In genomic region chr5:111227850-111228249, GRCm38 (mm10) we compare ENCODE assay signal across 8 mouse cellular contexts.
DNase-seq lines count a peak whose midpoint lies in the region; ATAC-seq and TF ChIP-seq lines count a peak whose summit lies in the region.

No protein-coding gene starts in this region.

- no peaks in the 10 kb centered on the region for H3K27me3 ChIP-seq in kidney, embryonic 16.5 days (ENCODE audit: insufficient read depth, low read length)
- no peaks in the 10 kb centered on the region for H3K27me3 ChIP-seq in thymus, adult 2 months (ENCODE audit: control insufficient read depth, insufficient read depth, low read length)

- no peak overlapping the region for H3K4me3 ChIP-seq in kidney, embryonic 16.5 days (ENCODE audit: low read length)
- H3K4me3 ChIP-seq in thymus, adult 2 months (ENCODE audit: control insufficient read depth, insufficient read depth, low read length): no peak overlapping the region

- H3K27ac ChIP-seq in kidney, embryonic 16.5 days (ENCODE audit: low read length): peak overlapping the region; percentile 95
- H3K27ac ChIP-seq in thymus, adult 2 months (ENCODE audit: control insufficient read depth, insufficient read depth, low read length): no peak overlapping the region

- 9% methylated on average over 5 of the region's 5 CpGs for WGBS in kidney, embryonic 16.5 days
- WGBS in thymus, adult 2 months: 97% methylated on average over 5 of the region's 5 CpGs

- H3K4me2 ChIP-seq in kidney, embryonic 16.5 days (replicated peaks; ENCODE audit: low read depth, low read length): peak overlapping the region; percentile 38

- no peak for TF ChIP-seq CTCF in thymus, adult 2 months (IDR thresholded peaks at IDR 0.05; ENCODE audit: borderline replicate concordance, control insufficient read depth, extremely low read depth, insufficient read depth, low read length, poor library complexity)

- H3K9ac ChIP-seq in kidney, embryonic 16.5 days (replicated peaks; ENCODE audit: low read length): peak overlapping the region; percentile 37

- ATAC-seq in kidney, embryonic 16.5 days (ENCODE audit: low FRiP score, low TSS enrichment): peak; percentile 46; the same call in 1 of the 2 replicates

- DNase-seq in embryo, embryonic 10 days (ENCODE audit: low spot score): peak; percentile 59
- no peak for DNase-seq in embryo, embryonic 9.5 days (ENCODE audit: extremely low spot score)
- DNase-seq in heart, adult 8-10 months (ENCODE audit: low spot score): peak; percentile 50
- DNase-seq in lung, postnatal 4 days: peak; percentile 58 to 74
- DNase-seq in right cerebral cortex, postnatal 25 days: no peak
- no peak for DNase-seq in thymus, adult 2 months
- no peak for DNase-seq in right cerebral cortex, postnatal 10 days (ENCODE audit: low spot score in 2 of 2)

- H3K36me3 ChIP-seq in kidney, embryonic 16.5 days (ENCODE audit: insufficient read depth, low read length): peaks cover 7% of the 10 kb centered on the region
- no peaks in the 10 kb centered on the region for H3K36me3 ChIP-seq in thymus, adult 2 months (ENCODE audit: control insufficient read depth, insufficient read depth, low read length)

- no peaks in the 10 kb centered on the region for H3K9me3 ChIP-seq in kidney, embryonic 16.5 days (ENCODE audit: low read length)

- no peak for TF ChIP-seq POLR2A in thymus, adult 2 months (IDR thresholded peaks at IDR 0.05; ENCODE audit: control insufficient read depth, extremely low read depth, insufficient read depth, low read length, poor library complexity)

- H3K4me1 ChIP-seq in kidney, embryonic 16.5 days (ENCODE audit: insufficient read depth, low read length): peaks cover 59% of the 10 kb centered on the region
- peaks cover 5% of the 10 kb centered on the region for H3K4me1 ChIP-seq in thymus, adult 2 months (replicated peaks; ENCODE audit: control insufficient read depth, insufficient read depth, low read length)

Comparison
In these comparisons a context has a peak if more than half of its experiments do, and no peak if none do; other contexts are left out.
1. DNase-seq: peak in embryo, embryonic 10 days (single experiment), heart, adult 8-10 months (single experiment) and lung, postnatal 4 days (2 of 2); none in embryo, embryonic 9.5 days (single experiment), right cerebral cortex, postnatal 25 days (single experiment), thymus, adult 2 months (single experiment) and right cerebral cortex, postnatal 10 days (0 of 2).